Mouse (Mus musculus): Measurements from ENCODE around the gene Mapk13.

DNA sequence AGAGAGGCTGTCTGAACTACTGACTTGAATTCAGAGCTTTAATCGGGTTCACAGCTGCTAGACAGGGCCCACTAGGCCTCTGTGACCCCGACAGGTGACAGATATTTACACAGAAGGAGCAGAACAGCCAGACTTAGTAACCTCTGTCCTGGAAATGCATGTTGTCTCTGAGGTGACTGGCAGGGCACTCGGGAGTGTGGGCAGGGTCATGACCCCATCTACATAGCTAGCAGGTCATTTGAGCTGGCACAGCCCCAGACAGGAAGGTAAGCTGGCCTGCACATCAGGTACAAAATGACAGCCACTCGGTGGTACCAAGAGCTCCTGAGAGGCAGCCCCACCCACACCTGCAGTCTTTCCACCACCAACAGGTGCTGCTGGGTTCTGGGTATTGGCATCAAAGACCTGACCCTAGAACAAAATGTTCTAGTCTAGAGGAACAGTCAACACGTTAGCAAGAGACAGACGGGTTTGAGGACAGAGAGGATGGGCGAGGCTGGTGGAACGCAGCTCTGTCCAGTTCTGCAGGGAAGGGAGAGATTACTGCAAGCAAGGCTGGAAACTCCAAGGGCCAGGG is 8.3 kb upstream of the Mapk13 start:
- TF ChIP-seq EP300 (optimal IDR thresholded peaks at IDR 0.05) (no peak), CTCF (IDR thresholded peaks at IDR 0.05; ENCODE audit: low read depth) (no peak)
